Mouse (Mus musculus) midbrain, embryonic 16.5 days (tissue): ENCODE measurements around the gene Slc1a1. TPM values are rescaled to one million over a fixed set of nuclear protein-coding genes. Genes with fewer than 3 reads are reported as not detected.

Experiments
- ATAC-seq: fragments of 200-750 bp; cut with Nextera tagmentation; 2 replicates; pipeline ENCODE4 v1.8.0; 2017; ENCODE audit warnings: moderate TSS enrichment
- H3K27ac ChIP-seq: fragments of 300-500 bp; sonication (generic); 2 replicates; pipeline ENCODE4 v1.5.1; 2014; ENCODE audit warnings: mild to moderate bottlenecking, low read length, mixed read lengths
- H3K27me3 ChIP-seq: fragments of 300-500 bp; sonication (generic); 2 replicates; pipeline ENCODE4 v1.6.1; 2014; ENCODE audit warnings: low read depth, low read length, mixed read lengths; ENCODE audit not compliant: control insufficient read depth, insufficient read depth
- H3K36me3 ChIP-seq: fragments of 300-500 bp; sonication (generic); 2 replicates; pipeline ENCODE4 v1.6.1; 2014; ENCODE audit warnings: mild to moderate bottlenecking, low read length, moderate library complexity, mixed read lengths; ENCODE audit not compliant: control insufficient read depth, insufficient read depth
- H3K4me1 ChIP-seq: fragments of 300-500 bp; sonication (generic); 2 replicates; pipeline ENCODE4 v1.6.1; 2014; ENCODE audit warnings: mild to moderate bottlenecking, low read length, mixed read lengths; ENCODE audit not compliant: control insufficient read depth, insufficient read depth
- H3K4me2 ChIP-seq: fragments of 300-500 bp; sonication (generic); 2 replicates; pipeline ENCODE4 v1.6.1; 2014; ENCODE audit warnings: mild to moderate bottlenecking, low read length, mixed read lengths
- H3K4me3 ChIP-seq: fragments of 300-500 bp; sonication (generic); 2 replicates; pipeline ENCODE4 v1.5.1; 2014; ENCODE audit warnings: low read depth, mild to moderate bottlenecking, low read length, moderate library complexity, mixed read lengths
- H3K9ac ChIP-seq: fragments of 300-500 bp; sonication (generic); 2 replicates; pipeline ENCODE4 v1.6.1; 2014; ENCODE audit warnings: low read depth, low read length, mixed read lengths
- H3K9me3 ChIP-seq: fragments of 300-500 bp; sonication (generic); replicated peaks from 2 replicates; pipeline ENCODE4 v1.6.1; 2014; ENCODE audit warnings: mild to moderate bottlenecking, low read length, mixed read lengths; ENCODE audit not compliant: control insufficient read depth, poor library complexity, severe bottlenecking
- WGBS: fragments of 180-500 bp; shearing (Covaris S2); extraction: QIAGEN DNeasy Blood & Tissue Kit; methylation state at CpG from one replicate; pipeline ENCODE4 v1.1.7; 2014; 5-methylcytosine and 5-hydroxymethylcytosine counted together
- polyA plus RNA-seq: library from polyadenylated mRNA; unstranded; fragments of >200 nt; fragmentation: Nextera tagmentation; extraction: Ambion mirVana; gene quantifications from 2 replicates; pipeline ENCODE4 v1.2.1, GENCODE M21; 2015

Gene Slc1a1
- polyA plus RNA-seq, 1 experiment from 2014 or later: 47.7 TPM

DNA sequence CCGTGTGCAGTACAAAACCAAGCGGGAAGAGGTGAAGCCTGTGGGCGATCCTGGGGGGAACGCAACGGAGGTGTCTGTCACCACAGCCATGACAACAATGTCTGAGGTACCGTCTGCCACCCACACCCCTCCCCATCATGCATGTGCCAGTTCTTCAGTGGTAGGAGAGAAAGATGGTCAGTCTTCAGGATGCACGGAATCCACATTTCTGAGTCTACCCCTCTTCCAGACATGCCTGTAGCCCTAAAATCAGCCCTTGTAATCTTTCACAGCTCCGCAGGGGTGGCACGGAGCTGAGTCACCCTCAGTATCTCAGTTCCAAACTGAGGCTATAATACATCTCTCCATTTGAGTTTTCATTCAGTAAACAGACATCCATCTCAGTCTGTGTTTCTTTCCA lies 62.6 kb downstream of the Slc1a1 start:
- no peaks in the 10 kb centered on the region for H3K4me1 ChIP-seq
- no peaks in the 10 kb centered on the region for H3K36me3 ChIP-seq
- no peak overlapping the region for H3K27ac ChIP-seq
- no peak overlapping the region for H3K4me2 ChIP-seq
- no peak overlapping the region for H3K4me3 ChIP-seq
- WGBS: 83% methylated on average over 9 of the region's 9 CpGs
- H3K9me3 ChIP-seq: no peaks in the 10 kb centered on the region
- H3K27me3 ChIP-seq: no peaks in the 10 kb centered on the region
- ATAC-seq: no peak
- H3K9ac ChIP-seq: no peak overlapping the region

DNA sequence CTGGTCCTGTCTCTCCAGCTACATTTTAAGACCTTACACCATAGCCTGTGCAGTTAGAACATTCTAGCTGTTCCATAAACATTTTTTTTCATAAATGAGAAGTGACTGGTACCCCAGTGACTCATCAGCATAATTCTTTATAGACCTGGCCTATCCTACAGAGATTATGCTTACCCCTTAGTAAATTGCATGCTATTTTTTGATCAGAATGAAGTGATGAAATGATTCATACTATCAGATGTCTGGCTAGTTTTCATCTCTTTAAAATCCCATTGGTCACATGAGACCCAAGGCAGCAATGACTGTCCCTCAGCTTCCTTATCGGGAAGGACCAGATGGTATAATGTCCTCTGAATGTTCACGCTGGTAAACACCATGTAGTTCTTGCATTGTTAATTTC lies 65.9 kb downstream of the Slc1a1 start:
- Histone ChIP-seq H3K9me3 (no peaks in the 10 kb centered on the region), H3K4me1 (no peaks in the 10 kb centered on the region), H3K27ac (no peak overlapping the region), H3K27me3 (no peaks in the 10 kb centered on the region), H3K36me3 (peaks cover 6% of the 10 kb centered on the region; the same call in 1 of the 2 replicates), H3K4me3 (no peak overlapping the region), H3K4me2 (no peak overlapping the region), H3K9ac (no peak overlapping the region)
- WGBS: 89% methylated on average over 2 of the region's 2 CpGs
- no peak for ATAC-seq

DNA sequence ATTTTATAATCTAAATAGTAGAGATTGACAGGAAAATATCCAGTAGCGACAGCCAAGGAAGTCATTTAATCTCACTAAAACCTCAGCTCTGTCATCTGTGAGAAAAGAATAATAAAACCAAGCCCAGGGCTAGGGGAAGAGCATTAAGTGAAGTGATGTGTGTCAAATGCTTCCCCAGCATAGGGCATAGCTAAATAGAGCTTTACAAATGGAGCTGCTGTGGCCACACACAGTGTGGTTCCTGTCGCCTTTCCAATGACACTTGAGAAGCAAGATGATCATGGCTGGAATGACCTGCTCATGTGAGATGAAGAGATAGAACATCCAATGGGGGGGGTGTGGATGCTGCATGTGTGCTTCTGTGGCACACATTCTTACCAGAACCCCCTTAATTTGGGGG lies 67.3 kb downstream of the Slc1a1 start:
- no peaks in the 10 kb centered on the region for H3K9me3 ChIP-seq
- H3K27me3 ChIP-seq: no peaks in the 10 kb centered on the region
- no peaks in the 10 kb centered on the region for H3K4me1 ChIP-seq
- ATAC-seq: no peak
- H3K36me3 ChIP-seq: peaks cover 6% of the 10 kb centered on the region; the same call in 1 of the 2 replicates
- H3K27ac ChIP-seq: no peak overlapping the region
- H3K4me2 ChIP-seq: no peak overlapping the region
- 38% methylated on average over 2 of the region's 2 CpGs for WGBS
- H3K9ac ChIP-seq: no peak overlapping the region
- H3K4me3 ChIP-seq: no peak overlapping the region

DNA sequence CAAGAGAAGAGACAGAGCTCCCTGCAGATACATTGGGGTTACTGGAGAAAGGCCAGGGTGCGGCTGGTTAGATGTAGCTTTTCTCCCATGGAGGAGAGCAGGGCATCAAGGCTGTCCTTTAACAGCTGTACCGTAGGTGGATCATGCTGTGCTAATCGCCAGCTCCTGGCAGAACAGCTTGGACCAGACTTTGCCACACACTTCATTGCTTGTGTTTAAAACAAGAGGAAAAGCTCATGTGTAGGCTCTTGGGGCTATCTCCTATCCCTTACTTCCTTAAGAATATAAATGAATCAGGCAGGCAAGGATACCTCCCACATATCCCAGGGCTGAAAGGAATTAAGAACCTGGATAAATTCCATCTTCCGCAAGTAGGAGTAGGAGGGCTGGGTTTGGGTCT lies 68.0 kb downstream of the Slc1a1 start:
- peaks cover 6% of the 10 kb centered on the region; the same call in 1 of the 2 replicates for H3K36me3 ChIP-seq
- H3K27me3 ChIP-seq: no peaks in the 10 kb centered on the region
- WGBS: 85% methylated on average over 4 of the region's 4 CpGs
- no peak overlapping the region for H3K9ac ChIP-seq
- H3K4me3 ChIP-seq: no peak overlapping the region
- no peaks in the 10 kb centered on the region for H3K9me3 ChIP-seq
- no peaks in the 10 kb centered on the region for H3K4me1 ChIP-seq
- no peak for ATAC-seq
- H3K4me2 ChIP-seq: no peak overlapping the region
- H3K27ac ChIP-seq: no peak overlapping the region

DNA sequence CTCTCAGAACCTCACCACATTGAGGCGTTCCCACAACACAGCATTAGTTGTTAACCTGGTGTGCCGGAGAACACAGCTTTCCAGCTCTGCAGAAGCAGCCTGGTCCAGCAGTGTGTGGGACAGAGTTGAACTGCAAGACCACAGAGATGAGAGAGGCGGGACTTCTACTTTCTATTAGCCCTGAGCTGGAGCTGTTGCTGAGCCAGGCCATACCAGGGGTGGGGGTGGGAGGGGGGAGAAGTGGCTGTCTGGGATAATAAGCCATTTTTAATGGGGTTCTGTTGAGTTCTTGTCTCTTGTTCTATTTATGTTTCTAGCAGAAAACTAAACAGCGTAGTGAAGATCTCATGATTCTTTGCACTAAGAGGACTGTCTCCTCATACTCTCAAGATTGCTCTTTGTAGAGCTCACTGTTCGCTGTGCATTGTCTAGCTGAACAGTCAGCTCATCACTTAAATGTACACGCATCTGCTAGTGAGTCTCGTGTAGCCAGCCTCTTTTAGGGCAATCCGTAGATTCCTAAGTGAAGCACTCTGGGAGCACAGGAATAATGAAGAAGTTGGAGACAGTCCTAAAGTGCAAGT lies 68.8 kb downstream of the Slc1a1 start:
- WGBS: 90% methylated on average over 8 of the region's 8 CpGs
- ATAC-seq: no peak
- Histone ChIP-seq H3K9me3 (no peaks in the 10 kb centered on the region), H3K36me3 (peaks cover 6% of the 10 kb centered on the region; the same call in 1 of the 2 replicates), H3K27ac (no peak overlapping the region), H3K4me1 (no peaks in the 10 kb centered on the region), H3K27me3 (no peaks in the 10 kb centered on the region), H3K4me2 (no peak overlapping the region), H3K9ac (no peak overlapping the region), H3K4me3 (no peak overlapping the region)

DNA sequence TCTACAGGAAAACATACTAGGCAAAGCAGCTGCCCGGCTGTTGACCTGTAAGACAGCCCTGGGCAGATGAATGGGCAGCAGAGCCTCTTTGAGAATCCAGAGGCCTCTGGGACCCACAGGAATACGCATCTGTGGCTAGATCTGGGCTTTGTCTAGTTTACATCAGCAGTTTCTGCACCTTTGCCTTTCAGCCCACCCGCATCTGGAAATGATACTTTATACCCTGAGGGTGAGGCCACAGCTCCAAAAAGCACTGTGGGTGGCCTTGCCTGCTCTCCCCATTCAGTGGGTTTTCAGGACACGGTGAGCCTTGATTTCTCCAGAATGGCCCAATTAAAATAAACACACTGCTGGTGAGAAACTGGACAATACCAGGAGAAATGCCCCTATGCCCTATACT lies 73.3 kb downstream of the Slc1a1 start:
- no peaks in the 10 kb centered on the region for H3K4me1 ChIP-seq
- H3K9me3 ChIP-seq: no peaks in the 10 kb centered on the region
- 66% methylated on average over 4 of the region's 4 CpGs for WGBS
- H3K27me3 ChIP-seq: no peaks in the 10 kb centered on the region
- no peak overlapping the region for H3K4me3 ChIP-seq
- no peak overlapping the region for H3K9ac ChIP-seq
- ATAC-seq: no peak
- H3K36me3 ChIP-seq: peaks cover 11% of the 10 kb centered on the region
- no peak overlapping the region for H3K27ac ChIP-seq
- no peak overlapping the region for H3K4me2 ChIP-seq

DNA sequence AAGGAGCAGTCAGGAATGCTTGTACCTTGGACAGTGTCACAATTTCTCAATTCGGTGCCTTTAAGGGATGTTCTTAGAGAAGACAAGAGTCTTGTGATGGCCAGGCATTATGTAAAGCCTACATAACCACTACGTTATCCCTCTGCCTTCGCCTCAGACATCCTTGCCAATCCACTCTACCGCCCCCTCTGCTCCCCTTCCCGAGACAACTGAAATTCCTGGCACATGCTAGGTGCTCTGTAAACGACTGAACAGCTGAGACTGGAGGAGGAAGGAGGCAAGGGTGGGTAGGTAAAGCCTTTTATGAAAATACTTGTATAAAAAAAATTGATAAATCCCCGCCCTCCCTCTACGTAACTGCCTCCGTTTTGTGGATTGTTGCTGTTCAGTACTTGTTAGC lies 73.8 kb downstream of the Slc1a1 start:
- H3K27me3 ChIP-seq: no peaks in the 10 kb centered on the region
- H3K36me3 ChIP-seq: peaks cover 14% of the 10 kb centered on the region
- no peaks in the 10 kb centered on the region for H3K4me1 ChIP-seq
- no peak for ATAC-seq
- 86% methylated on average over 9 of the region's 9 CpGs for WGBS
- no peak overlapping the region for H3K4me3 ChIP-seq
- H3K27ac ChIP-seq: no peak overlapping the region
- no peaks in the 10 kb centered on the region for H3K9me3 ChIP-seq
- no peak overlapping the region for H3K4me2 ChIP-seq
- no peak overlapping the region for H3K9ac ChIP-seq

DNA sequence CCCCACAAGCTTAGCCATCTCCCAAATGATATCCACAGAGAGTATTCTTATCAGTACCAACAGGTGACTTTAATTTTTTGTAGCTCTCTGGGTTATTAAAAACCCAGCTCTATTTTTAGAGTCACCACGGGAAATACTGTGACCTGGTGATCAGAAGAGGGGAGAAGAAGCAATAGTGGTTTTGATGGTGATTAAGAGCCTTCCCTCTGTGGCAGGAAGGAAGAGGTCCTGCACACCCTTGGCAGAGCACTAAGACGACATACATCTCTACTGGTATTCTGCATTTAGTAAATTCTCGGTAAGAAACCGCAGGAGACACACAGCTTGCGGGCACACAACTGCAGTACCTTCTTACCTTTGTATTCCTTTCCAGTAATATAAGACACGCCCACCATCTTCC lies 79.7 kb downstream of the Slc1a1 start:
- no peaks in the 10 kb centered on the region for H3K4me1 ChIP-seq
- no peak overlapping the region for H3K4me2 ChIP-seq
- peaks cover 5% of the 10 kb centered on the region for H3K36me3 ChIP-seq
- no peaks in the 10 kb centered on the region for H3K9me3 ChIP-seq
- ATAC-seq: no peak
- WGBS: 90% methylated on average over 6 of the region's 6 CpGs
- no peaks in the 10 kb centered on the region for H3K27me3 ChIP-seq
- H3K9ac ChIP-seq: no peak overlapping the region
- no peak overlapping the region for H3K27ac ChIP-seq
- H3K4me3 ChIP-seq: no peak overlapping the region

DNA sequence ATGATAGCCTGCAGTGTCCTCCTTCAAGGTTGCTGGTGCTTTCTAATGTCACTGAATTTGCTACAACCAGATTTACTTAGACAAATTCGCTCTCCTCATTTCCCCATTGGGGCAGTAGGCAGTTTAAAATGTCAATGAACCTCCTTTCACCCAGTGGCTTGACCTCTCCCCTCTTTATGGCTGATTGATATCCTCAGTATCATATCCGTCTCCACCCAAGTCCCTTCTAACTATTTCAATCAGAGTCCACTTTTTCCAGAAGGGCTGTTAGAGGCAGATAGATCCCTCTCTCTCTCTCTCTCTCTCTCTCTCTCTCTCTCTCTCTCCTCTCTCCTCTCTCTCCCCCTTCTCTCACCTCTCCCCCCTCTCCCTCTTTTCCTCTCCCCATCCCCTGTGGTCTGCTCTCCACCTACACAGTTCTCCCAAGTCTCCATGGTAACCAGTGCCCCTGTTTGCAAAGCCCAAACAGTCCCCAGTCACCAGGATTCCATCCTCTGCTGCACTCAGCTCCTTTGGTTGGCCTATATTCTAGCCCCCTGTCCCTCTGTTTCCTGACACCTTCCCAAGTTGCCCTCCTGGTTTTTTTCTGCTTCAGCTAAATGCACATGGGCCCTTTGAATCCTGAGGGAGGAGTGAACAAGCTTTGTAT lies 80.9 kb downstream of the Slc1a1 start:
- no peaks in the 10 kb centered on the region for H3K9me3 ChIP-seq
- H3K27ac ChIP-seq: no peak overlapping the region
- peak; percentile 64; the same call in 1 of the 2 replicates for ATAC-seq
- H3K4me3 ChIP-seq: no peak overlapping the region
- H3K27me3 ChIP-seq: no peaks in the 10 kb centered on the region
- H3K4me2 ChIP-seq: no peak overlapping the region
- H3K4me1 ChIP-seq: no peaks in the 10 kb centered on the region
- no peak overlapping the region for H3K9ac ChIP-seq
- 70% methylated on average over 2 of the region's 2 CpGs for WGBS
- peaks cover 5% of the 10 kb centered on the region for H3K36me3 ChIP-seq
